Mouse (Mus musculus) lung, postnatal 0 days (tissue): ENCODE measurements around the gene Atxn3.

Source experiments
- CTCF ChIP-seq: IDR thresholded peaks from 2 replicates; pipeline ENCODE4 v1.5.1; 2016; ENCODE audit warnings: antibody characterized with exemption, mild to moderate bottlenecking
- EP300 ChIP-seq: IDR thresholded peaks from 2 replicates; pipeline ENCODE4 v1.6.1; 2016; ENCODE audit warnings: antibody characterized with exemption, mild to moderate bottlenecking, control low read depth

DNA sequence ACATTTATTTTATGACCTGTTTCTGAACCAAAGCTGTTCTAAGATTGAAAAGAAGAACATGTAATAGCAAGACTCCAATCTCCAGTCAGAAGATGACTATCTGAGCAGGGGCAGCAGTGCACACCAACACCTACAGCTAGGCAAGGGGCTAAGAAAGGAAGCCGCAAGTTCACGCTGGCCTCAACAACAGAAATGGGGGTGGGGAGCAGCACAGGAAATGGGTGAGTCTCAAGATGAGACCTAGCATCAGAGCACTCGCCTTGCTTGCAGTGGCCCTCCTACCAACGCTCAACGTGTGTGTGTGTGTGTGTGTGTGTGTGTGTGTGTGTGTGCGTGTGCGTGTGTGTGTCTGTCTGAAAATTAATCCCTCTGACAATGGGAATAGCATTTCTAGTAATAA, 60.9 kb downstream of the Atxn3 start:
- TF ChIP-seq CTCF (no peak), EP300 (no peak)
